Mouse (Mus musculus) limb, embryonic 10.5 days (tissue): Measurements from ENCODE around the gene Ptms. TPM values are rescaled to one million over a fixed set of nuclear protein-coding genes. Genes with fewer than 3 reads are reported as not detected.

Experiments
- DNase-seq: peaks from one replicate; pipeline ENCODE4 v3.0.0-alpha.2; 2017; ENCODE audit warnings: low spot score
- H3K27ac ChIP-seq: fragments of 300-500 bp; sonication (generic); 2 replicates; pipeline ENCODE4 v1.5.1; 2016; ENCODE audit warnings: mild to moderate bottlenecking
- H3K27me3 ChIP-seq: fragments of 300-500 bp; sonication (generic); 2 replicates; pipeline ENCODE4 v1.6.1; 2016; ENCODE audit warnings: low read depth, mild to moderate bottlenecking; ENCODE audit not compliant: poor library complexity, severe bottlenecking
- H3K36me3 ChIP-seq: fragments of 300-500 bp; sonication (generic); 2 replicates; pipeline ENCODE4 v1.6.1; 2016; ENCODE audit warnings: mild to moderate bottlenecking, moderate library complexity
- H3K4me1 ChIP-seq: fragments of 300-500 bp; sonication (generic); 2 replicates; pipeline ENCODE4 v1.6.1; 2016
- H3K4me3 ChIP-seq: fragments of 300-500 bp; sonication (generic); 2 replicates; pipeline ENCODE4 v1.5.1; 2016; ENCODE audit warnings: mild to moderate bottlenecking, moderate library complexity
- H3K9me3 ChIP-seq: fragments of 300-500 bp; sonication (generic); replicated peaks from 2 replicates; pipeline ENCODE4 v1.6.1; 2016; ENCODE audit warnings: mild to moderate bottlenecking
- WGBS: fragments of 180-500 bp; shearing (Covaris S2); methylation state at CpG from one replicate; pipeline ENCODE4 v1.1.7; 2016; 5-methylcytosine and 5-hydroxymethylcytosine counted together
- polyA plus RNA-seq: library from polyadenylated mRNA; unstranded; fragments of >200 nt; fragmentation: Nextera tagmentation; extraction: Ambion mirVana; gene quantifications from 2 replicates; pipeline ENCODE4 v1.2.1, GENCODE M21; 2016

Gene Ptms
- 144 and 208 TPM in 2 replicates for polyA plus RNA-seq

GRCm38 (mm10) chr6:124919695-124920317 lies at the start of gene Ptms:
Gene Ptms (minus strand): TSS chr6:124920103.
- Histone ChIP-seq H3K4me1 (peaks cover 71% of the 10 kb centered on the region), H3K9me3 (no peaks in the 10 kb centered on the region), H3K27me3 (no peaks in the 10 kb centered on the region), H3K27ac (peak within 1 kb of the TSS; percentile 100), H3K36me3 (peaks cover 4% of the 10 kb centered on the region), H3K4me3 (peak within 1 kb of the TSS; percentile 97)
- under 1% methylated on average over 13 of the region's 13 CpGs for WGBS
- peak; percentile 95 for DNase-seq

DNA sequence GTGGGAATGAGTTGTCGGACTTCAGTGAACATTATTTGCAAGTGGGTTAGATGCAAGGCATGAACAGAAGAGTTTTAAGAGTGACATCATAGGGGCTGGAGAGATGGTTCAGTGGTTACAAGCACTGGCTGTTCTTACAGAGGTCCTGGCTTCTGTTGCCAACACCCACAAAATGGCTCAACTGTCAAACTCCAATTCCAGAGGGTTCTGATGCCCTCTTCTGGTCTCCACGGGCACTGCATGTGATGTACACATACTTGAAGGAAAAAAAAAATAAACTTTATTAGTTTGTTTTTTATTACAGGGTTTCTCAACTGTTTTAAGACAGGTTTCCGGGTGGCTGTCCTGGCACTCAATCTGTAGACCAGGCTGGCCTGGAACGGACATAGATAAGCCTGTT lies 47.9 kb upstream of the Ptms start:
- Histone ChIP-seq H3K27ac (no peak overlapping the region), H3K4me1 (peaks cover 16% of the 10 kb centered on the region), H3K27me3 (no peaks in the 10 kb centered on the region), H3K36me3 (peaks cover 15% of the 10 kb centered on the region), H3K9me3 (no peaks in the 10 kb centered on the region), H3K4me3 (no peak overlapping the region)
- 69% methylated on average over 4 of the region's 4 CpGs for WGBS
- DNase-seq = peak; percentile 67

DNA sequence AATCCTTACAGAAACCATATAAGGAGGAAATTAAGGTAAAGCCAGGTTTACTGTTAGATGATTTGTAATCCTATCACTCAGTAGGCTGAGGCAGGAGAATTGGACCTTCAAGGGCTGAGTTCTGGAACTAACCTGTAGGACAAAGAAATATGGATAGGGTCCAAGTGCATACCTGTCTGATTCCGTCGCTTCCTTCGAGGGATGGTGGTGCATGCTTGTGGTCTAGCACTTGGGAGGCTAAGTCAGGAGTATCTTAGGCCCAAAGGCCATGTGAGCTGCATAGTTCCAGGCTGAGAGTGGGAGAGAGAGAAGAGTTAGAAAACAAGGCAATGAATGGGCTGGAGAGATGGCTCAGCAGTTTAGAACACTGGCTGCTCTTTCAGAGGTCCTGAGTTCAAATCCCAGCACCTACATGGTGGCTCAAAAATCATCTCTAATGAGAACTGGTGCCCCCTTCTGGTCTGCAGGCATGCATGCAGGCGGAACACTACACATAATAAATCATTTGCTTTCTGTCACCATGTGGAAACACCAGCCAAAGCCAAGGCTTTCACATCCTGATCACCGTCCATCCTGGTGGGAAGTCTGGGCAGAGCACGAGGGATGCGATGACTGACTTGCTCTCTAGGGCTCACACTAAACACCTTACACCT lies 46.7 kb upstream of the Ptms start:
- peak overlapping the region; percentile 86 for H3K4me3 ChIP-seq
- H3K27ac ChIP-seq = no peak overlapping the region
- no peaks in the 10 kb centered on the region for H3K27me3 ChIP-seq
- 96% methylated on average over 7 of the region's 7 CpGs for WGBS
- DNase-seq = no peak
- peaks cover 16% of the 10 kb centered on the region for H3K4me1 ChIP-seq
- H3K36me3 ChIP-seq = peaks cover 26% of the 10 kb centered on the region
- no peaks in the 10 kb centered on the region for H3K9me3 ChIP-seq

GRCm38 (mm10) chr6:124965747-124966146 lies 45.8 kb upstream of the Ptms start:
- WGBS = 19% methylated on average over 15 of the region's 15 CpGs
- H3K27me3 ChIP-seq = no peaks in the 10 kb centered on the region
- H3K9me3 ChIP-seq = no peaks in the 10 kb centered on the region

GRCm38 (mm10) chr6:124965088-124965719 lies 45.3 kb upstream of the Ptms start, which contains the start of gene Cops7a:
Gene Cops7a (minus strand): TSS chr6:124965538.
- H3K36me3 ChIP-seq = peaks cover 40% of the 10 kb centered on the region
- H3K9me3 ChIP-seq = no peaks in the 10 kb centered on the region
- H3K4me1 ChIP-seq = peaks cover 16% of the 10 kb centered on the region
- H3K27ac ChIP-seq = peak within 1 kb of the TSS; percentile 94
- H3K27me3 ChIP-seq = no peaks in the 10 kb centered on the region
- peak; percentile 99 for DNase-seq
- peak within 1 kb of the TSS; percentile 86 for H3K4me3 ChIP-seq
- WGBS = under 1% methylated on average over 68 of the region's 68 CpGs

More at GRCm38 (mm10) chr6:124965747-124966146, 45.8 kb upstream of the Ptms start:
- Histone ChIP-seq H3K27ac (peak overlapping the region; percentile 94), H3K4me3 (peak overlapping the region; percentile 86), H3K36me3 (peaks cover 35% of the 10 kb centered on the region), H3K4me1 (peaks cover 16% of the 10 kb centered on the region)
- DNase-seq = no peak

GRCm38 (mm10) chr6:124964638-124965037 lies 44.7 kb upstream of the Ptms start:
- Histone ChIP-seq H3K27me3 (no peaks in the 10 kb centered on the region), H3K27ac (peak overlapping the region; percentile 94), H3K9me3 (no peaks in the 10 kb centered on the region), H3K4me3 (peak overlapping the region; percentile 86), H3K4me1 (peaks cover 16% of the 10 kb centered on the region), H3K36me3 (peaks cover 46% of the 10 kb centered on the region)
- 41% methylated on average over 16 of the region's 16 CpGs for WGBS
- no peak for DNase-seq

DNA sequence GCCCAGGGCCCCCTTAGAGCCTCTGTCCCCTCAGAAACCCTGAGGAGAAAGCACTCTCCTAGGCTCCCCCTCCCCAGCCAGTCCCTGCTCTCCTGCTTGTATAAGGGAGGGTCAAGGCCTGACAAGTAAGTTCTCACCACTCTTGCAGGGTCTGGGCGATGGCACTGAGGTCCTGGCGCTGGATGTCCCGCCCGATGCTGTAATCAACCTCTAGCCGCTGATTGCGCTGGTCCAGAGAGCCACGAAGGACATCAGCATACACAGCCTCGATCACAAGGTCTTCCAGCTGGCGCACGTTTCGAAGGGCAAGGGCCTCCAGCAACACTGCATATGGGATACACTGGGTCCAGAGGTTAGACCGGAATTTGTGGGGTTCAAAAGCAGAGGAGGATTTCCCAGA lies 41.1 kb upstream of the Ptms start:
- peaks cover 69% of the 10 kb centered on the region for H3K36me3 ChIP-seq
- peaks cover 11% of the 10 kb centered on the region for H3K4me1 ChIP-seq
- no peaks in the 10 kb centered on the region for H3K27me3 ChIP-seq
- no peak for DNase-seq
- no peaks in the 10 kb centered on the region for H3K9me3 ChIP-seq
- WGBS = 96% methylated on average over 12 of the region's 12 CpGs
- H3K27ac ChIP-seq = no peak overlapping the region
- H3K4me3 ChIP-seq = no peak overlapping the region

GRCm38 (mm10) chr6:124959960-124960359 lies 40.1 kb upstream of the Ptms start:
- no peak for DNase-seq
- no peaks in the 10 kb centered on the region for H3K27me3 ChIP-seq
- H3K4me1 ChIP-seq = peaks cover 8% of the 10 kb centered on the region
- WGBS = 94% methylated on average over 13 of the region's 13 CpGs
- no peaks in the 10 kb centered on the region for H3K9me3 ChIP-seq
- no peak overlapping the region for H3K27ac ChIP-seq
- peaks cover 79% of the 10 kb centered on the region for H3K36me3 ChIP-seq
- H3K4me3 ChIP-seq = no peak overlapping the region

DNA sequence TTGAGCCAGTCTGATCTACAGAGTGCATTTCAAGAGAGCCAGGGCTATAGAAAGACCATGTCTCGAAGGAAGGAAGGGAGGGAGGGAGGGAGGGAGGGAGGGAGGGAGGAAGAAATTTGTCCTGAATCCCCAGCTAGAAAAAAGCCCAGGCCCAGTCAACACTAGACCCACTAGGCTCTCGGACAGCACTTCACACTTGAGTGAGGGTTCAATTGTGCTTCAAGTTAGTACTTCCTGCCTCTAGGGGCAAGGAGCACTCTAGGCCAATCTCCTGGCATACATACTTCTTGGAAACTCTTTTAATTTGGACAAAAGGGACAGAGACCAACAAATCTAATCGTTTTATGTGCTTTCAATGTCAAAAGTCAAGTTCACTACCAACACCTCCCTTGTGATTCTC lies 38.2 kb upstream of the Ptms start:
- no peak for DNase-seq
- H3K36me3 ChIP-seq = peaks cover 88% of the 10 kb centered on the region
- H3K27me3 ChIP-seq = no peaks in the 10 kb centered on the region
- 92% methylated on average over 3 of the region's 3 CpGs for WGBS
- H3K4me3 ChIP-seq = no peak overlapping the region
- H3K9me3 ChIP-seq = no peaks in the 10 kb centered on the region
- H3K27ac ChIP-seq = no peak overlapping the region
- H3K4me1 ChIP-seq = no peaks in the 10 kb centered on the region

- Histone ChIP-seq H3K36me3 (peaks cover 61% of the 10 kb centered on the region), H3K9me3 (no peaks in the 10 kb centered on the region; the same call in 1 of the 2 replicates), H3K27me3 (no peaks in the 10 kb centered on the region), H3K27ac (no peak overlapping the region), H3K4me3 (no peak overlapping the region), H3K4me1 (no peaks in the 10 kb centered on the region)
- WGBS = 95% methylated on average over 4 of the region's 4 CpGs
- no peak for DNase-seq
Observed at GRCm38 (mm10) chr6:124955212-124955611, 35.3 kb upstream of the Ptms start.

DNA sequence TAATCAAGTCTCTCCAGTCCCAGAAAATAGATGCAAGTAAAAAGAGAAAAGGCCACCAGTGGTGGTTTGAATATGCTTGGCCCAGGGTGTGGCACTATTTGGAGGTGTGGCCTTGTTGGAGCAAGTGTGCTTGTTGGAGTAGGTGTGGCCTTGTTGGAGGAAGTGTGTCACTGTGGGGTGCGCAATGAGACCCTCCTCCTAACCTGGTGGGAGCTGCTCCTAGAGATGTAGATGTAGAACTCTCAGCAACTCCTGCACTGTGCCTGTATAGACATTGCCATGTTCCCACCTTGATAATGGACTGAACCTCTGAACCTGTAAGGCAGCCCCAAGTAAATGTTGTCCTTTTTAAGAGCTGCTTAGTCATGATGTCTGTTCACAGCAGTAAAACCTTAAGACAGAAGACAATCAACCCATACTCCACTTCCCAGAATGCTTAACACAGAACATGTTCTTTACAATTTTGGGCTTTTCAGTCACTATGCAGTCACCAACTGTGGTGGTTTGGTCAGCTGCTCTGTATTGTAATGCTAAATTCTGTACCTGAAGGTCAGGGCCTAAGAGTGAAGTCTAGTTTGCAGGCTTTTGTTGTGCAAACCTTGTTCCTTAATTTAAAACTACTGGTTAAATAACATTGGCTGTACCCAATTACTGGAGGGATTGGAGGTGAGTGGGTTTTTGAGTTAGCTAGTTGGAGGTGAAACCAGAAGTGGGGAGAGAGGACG lies 34.2 kb upstream of the Ptms start:
- Histone ChIP-seq H3K27me3 (no peaks in the 10 kb centered on the region), H3K4me3 (no peak overlapping the region), H3K27ac (no peak overlapping the region), H3K4me1 (no peaks in the 10 kb centered on the region), H3K36me3 (peaks cover 51% of the 10 kb centered on the region), H3K9me3 (no peaks in the 10 kb centered on the region; the same call in 1 of the 2 replicates)
- DNase-seq = no peak
- WGBS = 87% methylated on average over 2 of the region's 2 CpGs

DNA sequence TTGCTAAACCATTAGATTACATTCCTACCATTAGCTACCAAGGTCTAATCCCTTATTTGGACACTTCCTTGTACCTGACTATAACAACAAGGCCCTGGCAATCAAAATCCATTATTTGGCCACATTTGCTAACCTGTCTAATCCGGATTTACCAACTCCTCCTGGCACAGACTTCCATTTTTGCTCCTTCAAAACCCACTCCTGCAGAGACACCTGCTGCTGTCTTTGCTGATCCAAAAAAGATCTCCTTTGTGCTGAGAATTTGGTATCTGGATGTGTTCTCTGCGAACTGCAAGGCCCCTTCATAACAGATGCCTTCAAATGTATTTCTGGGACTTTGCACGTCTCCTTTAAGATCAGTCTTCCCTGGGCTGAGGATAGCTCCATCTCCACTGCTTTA lies 23.6 kb upstream of the Ptms start:
- no peak for DNase-seq
- Histone ChIP-seq H3K27ac (no peak overlapping the region), H3K9me3 (no peaks in the 10 kb centered on the region), H3K4me1 (no peaks in the 10 kb centered on the region), H3K27me3 (no peaks in the 10 kb centered on the region), H3K4me3 (no peak overlapping the region), H3K36me3 (peaks cover 14% of the 10 kb centered on the region)
- 90% methylated on average over 3 of the region's 3 CpGs for WGBS
